Mouse (Mus musculus) adrenal gland, postnatal 25 days (tissue): ENCODE measurements around the gene Tex36. TPM values are rescaled to one million over a fixed set of nuclear protein-coding genes. Genes with fewer than 3 reads are reported as not detected.

Experiments
- DNase-seq: peaks from one replicate; pipeline ENCODE4 v3.0.0; 2021; ENCODE audit warnings: mixed read lengths
- total RNA-seq: library from RNA; stranded (reverse); gene quantifications from 2 replicates; pipeline ENCODE4 v1.2.3, GENCODE M21; 2021

The Tex36 gene
- total RNA-seq, 1 experiment from 2014 or later: not detected

DNA sequence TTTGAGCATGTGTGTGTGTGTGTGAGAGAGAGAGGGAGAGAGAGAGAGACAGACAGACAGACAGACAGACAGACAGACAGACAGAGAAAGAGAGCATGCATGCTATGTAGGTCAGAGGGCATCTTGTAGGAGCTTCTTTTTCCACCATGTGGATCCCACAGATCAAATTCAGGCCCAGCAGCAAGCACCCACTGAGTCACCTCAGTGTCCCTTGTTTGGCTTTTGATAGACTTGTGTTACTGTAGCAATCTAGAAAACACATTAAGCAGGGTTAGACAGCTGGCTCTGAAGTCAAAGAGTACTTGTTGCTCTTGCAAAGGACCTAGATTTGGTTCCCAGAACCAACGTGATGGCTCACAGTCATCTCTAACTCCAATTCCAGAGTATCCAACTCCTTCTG lies 10.2 kb downstream of the Tex36 start:
- no peak for DNase-seq

- no peak for DNase-seq
Measured at GRCm38 (mm10) chr7:133583216-133583615, 18.7 kb downstream of the Tex36 start.

DNA sequence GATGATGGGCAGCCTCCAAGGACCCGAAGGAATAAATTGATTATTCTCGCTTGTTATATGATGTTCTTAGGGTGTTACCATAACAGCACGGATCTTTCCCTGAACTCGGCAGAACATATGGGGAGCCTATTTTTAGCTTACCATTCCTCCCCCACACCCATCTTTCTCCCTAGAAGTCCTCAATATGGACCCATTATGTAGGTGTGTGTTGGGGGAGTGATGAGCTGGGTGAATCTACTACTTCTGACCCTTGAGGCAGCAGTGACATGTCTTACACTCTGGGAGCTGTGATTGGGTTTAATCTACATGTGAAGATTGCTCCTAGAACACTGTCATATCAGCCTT lies 21.7 kb downstream of the Tex36 start:
- no peak for DNase-seq

DNA sequence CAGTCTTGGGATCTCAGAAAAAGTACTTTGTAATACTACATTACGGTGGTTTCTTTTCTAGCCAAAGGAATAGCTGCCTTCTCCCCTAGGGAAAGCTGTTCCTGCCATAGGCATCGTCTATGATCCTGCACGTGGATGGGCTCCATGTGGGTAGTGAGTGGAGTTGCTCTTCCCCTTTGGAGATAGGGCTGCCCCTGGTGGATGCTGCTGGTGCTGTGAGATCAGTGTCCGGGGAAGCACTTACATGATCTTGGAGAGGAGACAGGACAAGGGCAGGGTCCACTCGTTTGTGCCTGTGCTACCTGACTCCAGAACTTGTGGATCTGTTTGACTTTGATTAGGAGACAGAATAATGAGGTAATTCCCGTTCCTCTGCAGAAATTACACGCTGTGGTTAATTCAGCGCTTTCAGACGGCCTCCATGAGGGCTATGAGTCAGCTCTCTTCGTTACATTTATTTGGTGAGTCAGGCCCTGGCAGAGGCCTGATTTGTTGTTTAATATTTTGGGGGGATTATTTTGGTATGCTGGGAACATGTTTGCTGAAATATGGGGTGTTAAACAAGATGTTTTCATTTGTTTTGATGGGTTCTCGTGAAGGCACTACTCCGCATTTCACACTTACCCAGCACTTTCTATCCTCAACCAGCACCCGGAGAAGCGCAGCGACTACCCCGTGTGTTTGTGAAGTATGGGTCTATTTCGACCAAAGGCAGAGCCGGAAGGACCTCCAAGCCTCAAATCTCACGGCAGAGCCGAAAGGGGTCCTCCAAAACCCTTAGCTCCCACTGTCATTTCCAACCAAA lies 22.3 kb downstream of the Tex36 start:
- peak; percentile 6 for DNase-seq

DNA sequence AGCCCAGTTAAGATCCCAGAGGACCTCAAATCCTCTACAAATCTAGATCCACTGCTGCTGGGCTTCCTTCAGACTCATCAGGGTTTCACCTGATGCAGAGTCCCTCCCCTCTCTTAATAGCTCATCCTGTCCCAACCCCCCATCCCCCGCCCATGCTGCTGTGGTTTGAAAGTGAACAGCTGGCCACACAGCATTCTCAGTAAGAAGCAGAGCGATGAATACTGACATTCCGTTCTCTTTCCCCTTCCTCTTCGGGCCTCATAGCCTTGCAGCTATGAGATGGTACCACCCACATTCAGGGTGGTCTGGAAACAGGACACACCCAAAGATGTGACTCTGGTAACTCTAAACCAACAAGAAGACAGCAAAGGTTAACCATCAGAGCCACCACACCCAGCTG lies 25.1 kb downstream of the Tex36 start:
- no peak for DNase-seq

DNA sequence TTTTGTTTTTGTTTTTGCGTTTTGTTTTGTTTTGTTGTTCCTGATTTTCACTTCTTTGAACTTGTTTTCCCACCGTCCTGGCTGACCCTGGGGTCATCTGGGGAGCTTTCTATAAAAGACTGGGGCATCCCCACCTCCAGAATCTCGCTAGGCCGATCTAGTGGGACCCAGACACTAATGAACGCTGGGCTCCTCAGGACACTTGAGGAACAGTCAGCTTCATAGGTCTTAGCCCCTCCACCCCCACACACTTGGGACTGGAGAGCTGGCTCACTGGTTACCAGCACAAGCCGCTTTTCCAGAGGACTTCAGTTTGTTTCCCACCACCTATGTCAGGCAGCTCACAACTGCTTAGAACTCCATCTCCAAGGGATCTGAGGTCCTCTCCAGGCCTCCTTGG lies 25.7 kb downstream of the Tex36 start:
- DNase-seq: no peak

GRCm38 (mm10) chr7:133571927-133572326 lies 30.0 kb downstream of the Tex36 start:
- no peak for DNase-seq

GRCm38 (mm10) chr7:133569194-133569880 lies 32.6 kb downstream of the Tex36 start:
- DNase-seq: no peak

GRCm38 (mm10) chr7:133564600-133564999 lies 37.4 kb downstream of the Tex36 start:
- no peak for DNase-seq

DNA sequence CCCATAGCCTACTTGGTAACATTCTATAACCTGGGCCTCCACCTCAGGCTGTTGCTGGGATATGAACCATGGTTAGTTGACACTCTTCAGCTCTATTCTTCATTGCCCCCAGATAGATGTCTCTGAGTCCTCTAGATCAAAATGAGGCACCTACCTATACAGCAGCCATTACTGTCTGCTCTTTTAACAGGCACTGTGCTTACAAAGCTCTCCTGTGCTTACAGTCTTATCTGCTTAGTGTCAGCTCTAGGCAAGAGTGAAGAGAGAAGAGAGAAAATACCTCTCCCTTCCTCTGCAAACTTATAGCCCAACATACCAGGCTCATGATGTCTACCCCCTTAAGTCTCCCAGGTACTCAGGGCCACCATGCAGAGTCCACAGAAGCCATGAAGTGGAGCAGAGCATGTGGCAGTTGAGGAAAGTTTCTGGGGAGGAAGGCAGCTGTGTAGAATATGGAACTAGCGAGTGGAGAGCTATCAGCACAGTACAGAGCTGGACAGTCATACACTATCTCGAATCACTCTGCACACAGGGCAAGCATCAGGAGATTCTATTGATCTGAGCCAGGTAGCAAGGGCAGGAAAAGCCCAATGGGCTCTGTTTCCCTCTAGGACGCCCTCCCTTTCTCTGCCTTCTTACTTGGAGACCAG lies 38.7 kb downstream of the Tex36 start:
- no peak for DNase-seq

- no peak for DNase-seq
Measured at GRCm38 (mm10) chr7:133555786-133556492, 46.0 kb downstream of the Tex36 start.

- no peak for DNase-seq
Measured at GRCm38 (mm10) chr7:133552306-133552991, 49.5 kb downstream of the Tex36 start.

DNA sequence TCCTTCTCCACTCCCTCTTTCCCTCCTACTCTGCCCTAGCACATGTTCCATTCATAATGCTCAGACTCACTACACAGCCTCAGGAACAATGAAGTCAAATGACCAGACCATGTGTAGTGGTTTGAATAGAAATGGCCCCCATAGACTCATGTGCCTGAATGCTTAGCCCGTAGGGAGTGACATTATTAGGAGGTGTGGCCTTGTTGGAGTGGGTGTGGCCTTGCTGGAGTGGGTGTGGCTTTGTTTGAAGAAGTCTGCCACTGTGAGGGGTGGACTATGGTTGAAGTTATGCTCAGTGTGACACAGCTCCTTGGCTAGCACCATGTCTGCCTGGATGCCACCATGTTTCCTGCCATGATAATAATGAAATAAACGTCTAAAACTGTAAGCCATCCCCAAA lies 51.0 kb downstream of the Tex36 start:
- DNase-seq: no peak

DNA sequence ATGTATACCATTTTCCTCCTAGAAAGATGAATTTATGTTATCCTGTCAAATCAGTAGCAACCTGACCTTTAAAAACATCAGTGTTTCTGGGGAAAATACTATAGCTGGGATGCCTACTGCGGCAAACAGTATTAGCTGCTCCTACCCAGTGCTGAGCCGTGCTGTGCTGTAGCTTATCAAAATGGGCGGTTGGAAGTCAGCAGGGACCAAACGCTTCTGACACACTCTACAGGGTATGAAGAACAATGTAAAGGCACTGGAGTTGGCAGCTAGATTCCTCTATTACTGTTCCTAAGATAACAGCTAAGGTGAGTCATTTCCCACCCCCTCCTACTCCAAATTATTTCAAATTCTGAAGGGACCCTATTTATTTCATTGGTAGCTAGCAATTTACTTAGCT lies 53.5 kb downstream of the Tex36 start:
- no peak for DNase-seq

DNA sequence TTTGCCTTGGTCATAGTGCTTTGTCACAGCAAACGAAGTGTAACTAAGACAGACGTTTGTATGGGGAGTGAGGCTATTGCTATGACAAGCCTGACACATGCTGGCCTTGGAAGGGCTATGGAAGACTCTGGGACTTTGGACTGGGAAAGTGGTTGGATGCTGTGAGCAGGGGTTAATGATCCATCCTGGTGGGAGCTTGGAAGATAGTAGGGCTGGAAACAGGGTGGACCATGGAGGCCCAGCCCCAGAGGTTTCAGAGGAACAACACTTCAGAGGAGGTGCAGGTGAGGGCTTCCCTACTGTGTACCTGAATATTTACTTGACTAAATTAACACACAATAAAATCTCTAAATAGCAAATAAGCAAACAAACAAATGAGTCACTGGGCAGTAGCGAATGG lies 56.3 kb downstream of the Tex36 start:
- no peak for DNase-seq

- no peak for DNase-seq
Measured at GRCm38 (mm10) chr7:133544966-133545365, 57.0 kb downstream of the Tex36 start.

DNA sequence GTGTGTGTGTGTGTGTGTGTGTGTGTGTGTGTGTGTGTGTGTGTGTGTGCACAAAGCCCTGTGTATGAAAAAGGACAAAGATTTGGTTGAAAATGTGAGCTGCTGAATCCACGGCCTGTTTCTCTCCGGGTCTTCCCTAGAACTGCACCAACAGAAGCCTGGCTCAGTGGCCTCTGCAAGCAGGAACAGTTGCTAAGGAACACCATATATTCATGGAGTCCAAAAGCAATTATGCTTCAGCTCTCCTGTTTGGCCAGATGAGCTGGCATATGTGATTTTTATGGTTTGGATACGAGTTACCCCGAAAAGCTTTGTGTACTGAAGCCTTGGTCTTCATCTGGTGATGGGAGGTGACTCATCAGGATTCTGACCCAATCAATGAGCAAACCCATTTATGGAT lies 58.8 kb downstream of the Tex36 start:
- no peak for DNase-seq

GRCm38 (mm10) chr7:133537366-133537765 lies 64.6 kb downstream of the Tex36 start:
- DNase-seq: no peak
